Mouse (Mus musculus) stomach, postnatal 0 days (tissue): ENCODE data around the gene Vps41. TPM values are rescaled to one million over a fixed set of nuclear protein-coding genes. Genes with fewer than 3 reads are reported as not detected.

ENCODE experiments used
- ATAC-seq: fragments of 200-750 bp; cut with Nextera tagmentation; 2 replicates; pipeline ENCODE4 v1.8.0; 2017; ENCODE audit not compliant: low FRiP score, low TSS enrichment
- DNase-seq: peaks from one replicate; pipeline ENCODE4 v3.0.0-alpha.2; 2016; ENCODE audit warnings: low spot score
- H3K27ac ChIP-seq: fragments of 300-500 bp; sonication (generic); replicated peaks from 2 replicates; pipeline ENCODE4 v1.5.1; 2014; ENCODE audit warnings: mild to moderate bottlenecking, control low read depth
- H3K27me3 ChIP-seq: fragments of 300-500 bp; sonication (generic); 2 replicates; pipeline ENCODE4 v1.6.1; 2014; ENCODE audit warnings: low read length; ENCODE audit not compliant: control insufficient read depth, insufficient read depth
- H3K36me3 ChIP-seq: fragments of 300-500 bp; sonication (generic); 2 replicates; pipeline ENCODE4 v1.6.1; 2014; ENCODE audit warnings: low read length, mixed read lengths; ENCODE audit not compliant: control insufficient read depth, insufficient read depth
- H3K4me1 ChIP-seq: fragments of 300-500 bp; sonication (generic); replicated peaks from 2 replicates; pipeline ENCODE4 v1.6.1; 2014; ENCODE audit warnings: antibody characterized with exemption; ENCODE audit not compliant: control insufficient read depth, insufficient read depth
- H3K4me2 ChIP-seq: fragments of 300-500 bp; sonication (generic); replicated peaks from 2 replicates; pipeline ENCODE4 v1.6.1; 2014; ENCODE audit warnings: low read depth, mild to moderate bottlenecking, control low read depth, moderate library complexity
- H3K4me3 ChIP-seq: fragments of 300-500 bp; sonication (generic); 2 replicates; pipeline ENCODE4 v1.5.1; 2014; ENCODE audit warnings: low read depth, low read length, control low read depth
- H3K9ac ChIP-seq: fragments of 300-500 bp; sonication (generic); 2 replicates; pipeline ENCODE4 v1.6.1; 2014; ENCODE audit warnings: mild to moderate bottlenecking, low read length, control low read depth, mixed read lengths
- H3K9me3 ChIP-seq: fragments of 300-500 bp; sonication (generic); 2 replicates; pipeline ENCODE4 v1.6.1; 2016; ENCODE audit warnings: low read length; ENCODE audit not compliant: control insufficient read depth
- CTCF ChIP-seq: IDR thresholded peaks from 2 replicates; pipeline ENCODE4 v1.5.1; 2016; ENCODE audit warnings: antibody characterized with exemption, low read depth, mild to moderate bottlenecking, moderate library complexity
- EP300 ChIP-seq: optimal IDR thresholded peaks from 2 replicates; pipeline ENCODE3; 2016; ENCODE audit warnings: antibody characterized with exemption
- WGBS: fragments of 180-500 bp; shearing (Covaris S2); extraction: QIAGEN DNeasy Blood & Tissue Kit; methylation state at CpG from one replicate; pipeline ENCODE4 v1.1.7; 2014; 5-methylcytosine and 5-hydroxymethylcytosine counted together
- polyA plus RNA-seq: library from polyadenylated mRNA; unstranded; fragments of >200 nt; fragmentation: Nextera tagmentation; extraction: Ambion mirVana; gene quantifications from 2 replicates; pipeline ENCODE4 v1.2.1, GENCODE M21; 2015

The Vps41 gene
- polyA plus RNA-seq, 1 experiment from 2014 or later, result 32.6 TPM

GRCm38 (mm10) chr13:18736590-18736989 lies 19.5 kb downstream of the Vps41 start:
- TF ChIP-seq EP300, result no peak
- TF ChIP-seq CTCF, result no peak
- 52% methylated on average over 1 of the region's 1 CpGs for WGBS

DNA sequence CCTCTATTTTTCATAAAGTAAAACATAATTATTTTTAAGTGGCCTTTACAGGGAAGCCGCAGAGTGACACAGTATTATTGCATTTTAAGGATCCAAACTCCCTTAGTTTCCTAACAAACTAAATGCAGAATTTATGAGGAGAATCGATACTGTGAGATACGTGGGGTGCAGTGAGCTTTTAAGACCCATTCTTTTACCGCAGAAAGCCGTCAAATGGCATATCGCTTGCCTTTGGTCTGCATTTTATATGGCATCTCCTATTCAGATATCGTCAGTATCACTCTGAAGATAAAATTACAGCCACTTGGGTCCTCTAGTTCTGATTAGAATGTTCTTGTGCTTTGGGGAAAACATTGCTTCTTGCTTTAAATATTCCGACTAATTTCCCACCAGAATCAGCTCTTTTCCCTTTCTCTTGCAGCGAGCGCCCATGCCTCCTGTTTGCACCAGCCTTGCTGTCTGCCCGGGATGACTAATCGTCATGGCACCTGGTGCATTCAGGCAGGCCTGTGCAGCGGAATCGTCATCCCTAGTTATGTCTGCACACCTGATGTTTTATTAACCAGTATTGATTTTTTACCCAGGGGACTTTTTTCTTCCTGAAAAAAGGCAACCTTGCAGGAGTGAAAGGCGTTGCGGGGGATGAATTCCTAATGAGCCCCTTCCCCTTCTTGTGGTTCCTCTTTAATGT lies 26.6 kb downstream of the Vps41 start:
- ATAC-seq, result no peak
- Histone ChIP-seq H3K4me3 (no peak overlapping the region), H3K9ac (no peak overlapping the region), H3K4me1 (no peaks in the 10 kb centered on the region), H3K4me2 (no peak overlapping the region), H3K9me3 (no peaks in the 10 kb centered on the region), H3K36me3 (peaks cover 6% of the 10 kb centered on the region), H3K27me3 (no peaks in the 10 kb centered on the region), H3K27ac (no peak overlapping the region)
- TF ChIP-seq CTCF (no peak), EP300 (no peak)
- WGBS, result 69% methylated on average over 16 of the region's 16 CpGs
- no peak for DNase-seq

More at GRCm38 (mm10) chr13:18736590-18736989, 19.5 kb downstream of the Vps41 start:
- no peak for ATAC-seq
- no peak overlapping the region for H3K9ac ChIP-seq
- no peak for DNase-seq
- no peaks in the 10 kb centered on the region for H3K27me3 ChIP-seq
- H3K27ac ChIP-seq, result no peak overlapping the region
- H3K9me3 ChIP-seq, result no peaks in the 10 kb centered on the region
- H3K4me3 ChIP-seq, result no peak overlapping the region
- no peak overlapping the region for H3K4me2 ChIP-seq
- peaks cover 6% of the 10 kb centered on the region for H3K36me3 ChIP-seq
- H3K4me1 ChIP-seq, result no peaks in the 10 kb centered on the region

- no peaks in the 10 kb centered on the region for H3K27me3 ChIP-seq
- H3K4me2 ChIP-seq, result no peak overlapping the region
- ATAC-seq (no peak), DNase-seq (no peak)
- H3K4me1 ChIP-seq, result no peaks in the 10 kb centered on the region
- no peak overlapping the region for H3K4me3 ChIP-seq
- no peak overlapping the region for H3K27ac ChIP-seq
- 60% methylated on average over 4 of the region's 4 CpGs for whole genome bisulfite sequencing
- peaks cover 6% of the 10 kb centered on the region for H3K36me3 ChIP-seq
- no peaks in the 10 kb centered on the region for H3K9me3 ChIP-seq
- TF ChIP-seq CTCF, result no peak
- no peak overlapping the region for H3K9ac ChIP-seq
Measured at GRCm38 (mm10) chr13:18744266-18744652, 27.2 kb downstream of the Vps41 start.

DNA sequence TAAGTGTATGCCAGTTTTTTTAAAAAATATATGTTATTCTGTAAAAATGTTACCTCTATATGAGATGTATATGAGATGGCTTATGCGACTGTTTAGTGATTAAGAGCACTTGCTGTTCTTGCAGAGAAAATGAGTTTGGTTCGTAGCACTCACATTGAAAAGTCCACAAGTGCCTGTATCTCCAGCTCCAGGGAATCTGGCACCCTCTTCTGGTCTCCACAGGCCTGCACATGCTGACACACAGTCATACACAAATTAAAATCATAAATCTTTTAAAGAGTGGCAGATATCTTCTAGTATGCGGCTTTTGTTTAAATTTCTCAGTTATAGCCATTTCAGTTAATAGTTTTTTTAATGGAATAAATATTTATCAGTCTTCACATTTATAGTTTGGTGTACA lies 40.9 kb downstream of the Vps41 start:
- Histone ChIP-seq H3K9ac (no peak overlapping the region), H3K4me2 (no peak overlapping the region), H3K36me3 (no peaks in the 10 kb centered on the region), H3K9me3 (no peaks in the 10 kb centered on the region), H3K27ac (no peak overlapping the region), H3K4me3 (no peak overlapping the region), H3K4me1 (no peaks in the 10 kb centered on the region), H3K27me3 (no peaks in the 10 kb centered on the region)
- TF ChIP-seq CTCF (peak; percentile 63), EP300 (no peak)
- ATAC-seq (no peak), DNase-seq (no peak)
- WGBS, result 65% methylated on average over 3 of the region's 3 CpGs

DNA sequence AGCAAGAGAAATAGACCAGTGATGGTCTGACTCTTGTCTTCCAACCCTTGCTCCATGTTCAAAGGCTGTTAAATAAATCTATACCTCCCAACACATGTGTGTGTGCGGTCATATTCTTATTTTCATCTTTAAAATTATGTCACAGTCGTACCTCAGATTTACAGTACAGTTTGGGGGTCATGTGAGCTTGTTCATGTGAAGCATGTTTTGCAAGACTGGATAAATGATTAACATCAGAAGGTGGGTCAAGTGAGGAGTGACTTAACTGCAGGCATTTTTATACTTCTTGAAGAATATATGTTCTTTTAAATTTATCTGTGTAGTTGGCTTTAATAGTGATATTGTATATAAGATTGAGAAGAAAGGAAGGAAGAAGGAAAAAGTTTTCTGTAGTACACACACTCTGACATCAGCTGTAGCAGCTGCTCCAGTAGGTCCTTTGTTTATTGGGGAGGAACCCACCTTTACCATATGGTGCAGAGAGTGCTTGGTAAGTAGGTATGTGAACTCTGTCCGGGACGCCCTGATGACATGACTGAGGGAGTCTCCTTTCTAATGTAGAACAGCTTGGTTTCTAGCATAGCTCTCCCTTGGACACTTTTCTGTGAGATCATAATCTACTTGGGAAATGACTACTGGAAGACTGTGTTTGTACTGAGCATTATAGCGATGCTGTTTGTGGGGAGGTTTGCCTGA lies 42.4 kb downstream of the Vps41 start:
- Histone ChIP-seq H3K27me3 (no peaks in the 10 kb centered on the region), H3K36me3 (no peaks in the 10 kb centered on the region), H3K9me3 (no peaks in the 10 kb centered on the region), H3K4me1 (no peaks in the 10 kb centered on the region), H3K4me2 (no peak overlapping the region), H3K4me3 (no peak overlapping the region), H3K9ac (no peak overlapping the region), H3K27ac (no peak overlapping the region)
- TF ChIP-seq CTCF (no peak), EP300 (no peak)
- 80% methylated on average over 5 of the region's 5 CpGs for WGBS
- ATAC-seq (no peak), DNase-seq (no peak)

DNA sequence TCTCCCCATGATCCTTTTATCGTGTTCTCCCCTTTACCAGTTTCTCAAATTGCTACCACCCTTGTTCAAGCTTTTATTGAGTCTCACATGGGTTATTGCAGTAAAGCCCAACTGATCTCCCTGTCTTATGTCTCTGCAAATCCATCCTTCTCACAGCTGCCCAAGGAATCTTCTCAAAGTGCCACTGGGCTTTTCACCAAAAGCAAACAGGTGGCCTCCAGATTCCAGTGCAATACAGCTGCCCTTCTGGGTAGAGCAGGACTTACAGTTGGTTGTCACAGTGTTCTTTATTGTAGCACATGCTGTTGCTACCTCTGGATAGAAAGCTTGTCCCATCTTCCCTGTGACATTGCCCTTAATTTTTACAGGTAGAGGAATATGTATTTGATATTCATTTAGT lies 44.4 kb downstream of the Vps41 start:
- no peak for DNase-seq
- Histone ChIP-seq H3K36me3 (no peaks in the 10 kb centered on the region), H3K4me1 (no peaks in the 10 kb centered on the region), H3K4me3 (no peak overlapping the region), H3K9me3 (no peaks in the 10 kb centered on the region), H3K9ac (no peak overlapping the region), H3K4me2 (no peak overlapping the region), H3K27ac (no peak overlapping the region), H3K27me3 (no peaks in the 10 kb centered on the region)
- ATAC-seq, result no peak
- 88% methylated on average over 1 of the region's 1 CpGs for WGBS
- TF ChIP-seq CTCF, result no peak
